Mouse (Mus musculus) midbrain, embryonic 14.5 days (tissue): Measurements from ENCODE around the gene Mdfic. TPM values are rescaled to one million over a fixed set of nuclear protein-coding genes. Genes with fewer than 3 reads are reported as not detected.

Experiments
- ATAC-seq: fragments of 200-750 bp; cut with Nextera tagmentation; 2 replicates; pipeline ENCODE4 v1.8.0; 2017; ENCODE audit warnings: moderate number of reproducible peaks, moderate library complexity; ENCODE audit not compliant: low FRiP score, low TSS enrichment
- DNase-seq: peaks from one replicate; pipeline ENCODE4 v3.0.0-alpha.2; 2015
- H3K27ac ChIP-seq: fragments of 300-500 bp; sonication (generic); replicated peaks from 2 replicates; pipeline ENCODE4 v1.5.1; 2014; ENCODE audit warnings: mild to moderate bottlenecking, low read depth, low read length, moderate library complexity
- H3K27me3 ChIP-seq: fragments of 300-500 bp; sonication (generic); 2 replicates; pipeline ENCODE4 v1.6.1; 2014; ENCODE audit warnings: low read length, control low read depth, mixed read lengths; ENCODE audit not compliant: control insufficient read depth, insufficient read depth
- H3K36me3 ChIP-seq: fragments of 300-500 bp; sonication (generic); 2 replicates; pipeline ENCODE4 v1.6.1; 2014; ENCODE audit warnings: low read length, control low read depth; ENCODE audit not compliant: control insufficient read depth, insufficient read depth
- H3K4me1 ChIP-seq: fragments of 300-500 bp; sonication (generic); 2 replicates; pipeline ENCODE4 v1.6.1; 2014; ENCODE audit warnings: mild to moderate bottlenecking, antibody characterized with exemption, low read length, control low read depth; ENCODE audit not compliant: control insufficient read depth, insufficient read depth
- H3K4me2 ChIP-seq: fragments of 300-500 bp; sonication (generic); 2 replicates; pipeline ENCODE4 v1.6.1; 2014; ENCODE audit warnings: mild to moderate bottlenecking, low read length, moderate library complexity
- H3K4me3 ChIP-seq: fragments of 300-500 bp; sonication (generic); replicated peaks from 2 replicates; pipeline ENCODE4 v1.5.1; 2014; ENCODE audit warnings: low read depth, low read length
- H3K9ac ChIP-seq: fragments of 300-500 bp; sonication (generic); replicated peaks from 2 replicates; pipeline ENCODE4 v1.6.1; 2014; ENCODE audit warnings: mild to moderate bottlenecking, low read length, moderate library complexity
- H3K9me3 ChIP-seq: fragments of 300-500 bp; sonication (generic); 2 replicates; pipeline ENCODE4 v1.6.1; 2016; ENCODE audit warnings: low read length, control low read depth, mixed read lengths; ENCODE audit not compliant: control insufficient read depth
- WGBS: fragments of 180-500 bp; shearing (Covaris S2); extraction: QIAGEN DNeasy Blood & Tissue Kit; methylation state at CpG from one replicate; pipeline ENCODE4 v1.1.7; 2014; 5-methylcytosine and 5-hydroxymethylcytosine counted together
- polyA plus RNA-seq: library from polyadenylated mRNA; unstranded; fragments of >200 nt; fragmentation: Nextera tagmentation; extraction: Ambion mirVana; gene quantifications from 2 replicates; pipeline ENCODE4 v1.2.1, GENCODE M21; 2014

Mdfic gene
- polyA plus RNA-seq, 1 experiment from 2014 or later, result 1.1 TPM

- ATAC-seq (no peak), DNase-seq (no peak)
- Histone ChIP-seq H3K27me3 (no peaks in the 10 kb centered on the region), H3K4me3 (no peak overlapping the region), H3K4me2 (no peak overlapping the region), H3K27ac (no peak overlapping the region), H3K36me3 (no peaks in the 10 kb centered on the region), H3K9ac (no peak overlapping the region), H3K9me3 (no peaks in the 10 kb centered on the region), H3K4me1 (no peaks in the 10 kb centered on the region)
- WGBS, result 85% methylated on average over 5 of the region's 5 CpGs
Observed at GRCm38 (mm10) chr6:15745891-15746290, 25.4 kb downstream of the Mdfic start.

GRCm38 (mm10) chr6:15747396-15748155 lies 27.1 kb downstream of the Mdfic start:
- no peak overlapping the region for H3K9ac ChIP-seq
- no peak overlapping the region for H3K27ac ChIP-seq
- no peak overlapping the region for H3K4me3 ChIP-seq
- no peaks in the 10 kb centered on the region for H3K27me3 ChIP-seq
- H3K4me1 ChIP-seq, result no peaks in the 10 kb centered on the region
- ATAC-seq (no peak), DNase-seq (no peak)
- 93% methylated on average over 5 of the region's 5 CpGs for WGBS
- H3K4me2 ChIP-seq, result no peak overlapping the region
- no peaks in the 10 kb centered on the region for H3K9me3 ChIP-seq
- H3K36me3 ChIP-seq, result no peaks in the 10 kb centered on the region

- H3K4me3 ChIP-seq, result no peak overlapping the region
- no peak for ATAC-seq
- no peak overlapping the region for H3K4me2 ChIP-seq
- H3K27ac ChIP-seq, result no peak overlapping the region
- 90% methylated on average over 1 of the region's 1 CpGs for WGBS
- H3K9ac ChIP-seq, result no peak overlapping the region
- DNase-seq, result no peak
- H3K27me3 ChIP-seq, result no peaks in the 10 kb centered on the region
- H3K36me3 ChIP-seq, result no peaks in the 10 kb centered on the region
- H3K4me1 ChIP-seq, result no peaks in the 10 kb centered on the region
- H3K9me3 ChIP-seq, result no peaks in the 10 kb centered on the region
Observed at GRCm38 (mm10) chr6:15748236-15748635, 27.8 kb downstream of the Mdfic start.

- Histone ChIP-seq H3K4me3 (no peak overlapping the region), H3K4me1 (no peaks in the 10 kb centered on the region), H3K4me2 (no peak overlapping the region), H3K9ac (no peak overlapping the region), H3K27me3 (no peaks in the 10 kb centered on the region), H3K27ac (no peak overlapping the region), H3K36me3 (no peaks in the 10 kb centered on the region), H3K9me3 (no peaks in the 10 kb centered on the region)
- DNase-seq, result no peak
- ATAC-seq, result no peak
- 98% methylated on average over 2 of the region's 2 CpGs for WGBS
Observed at GRCm38 (mm10) chr6:15748943-15749342, 28.5 kb downstream of the Mdfic start.

- DNase-seq (no peak), ATAC-seq (no peak)
- H3K27me3 ChIP-seq, result no peaks in the 10 kb centered on the region
- no peaks in the 10 kb centered on the region for H3K36me3 ChIP-seq
- no peak overlapping the region for H3K4me2 ChIP-seq
- no peaks in the 10 kb centered on the region for H3K9me3 ChIP-seq
- no peak overlapping the region for H3K4me3 ChIP-seq
- no peak overlapping the region for H3K9ac ChIP-seq
- 82% methylated on average over 5 of the region's 5 CpGs for WGBS
- H3K27ac ChIP-seq, result no peak overlapping the region
- H3K4me1 ChIP-seq, result no peaks in the 10 kb centered on the region
Observed at GRCm38 (mm10) chr6:15750101-15750500, 29.6 kb downstream of the Mdfic start.

GRCm38 (mm10) chr6:15751375-15751774 lies 30.9 kb downstream of the Mdfic start:
- Histone ChIP-seq H3K9ac (no peak overlapping the region), H3K27me3 (no peaks in the 10 kb centered on the region), H3K27ac (no peak overlapping the region), H3K9me3 (no peaks in the 10 kb centered on the region), H3K4me2 (no peak overlapping the region), H3K4me3 (no peak overlapping the region), H3K4me1 (no peaks in the 10 kb centered on the region), H3K36me3 (no peaks in the 10 kb centered on the region)
- no peak for DNase-seq
- ATAC-seq, result no peak
- WGBS, result 98% methylated on average over 2 of the region's 2 CpGs

- H3K27ac ChIP-seq, result no peak overlapping the region
- ATAC-seq, result no peak
- WGBS, result 92% methylated on average over 5 of the region's 5 CpGs
- H3K4me2 ChIP-seq, result no peak overlapping the region
- H3K9ac ChIP-seq, result no peak overlapping the region
- no peaks in the 10 kb centered on the region for H3K4me1 ChIP-seq
- no peaks in the 10 kb centered on the region for H3K36me3 ChIP-seq
- no peaks in the 10 kb centered on the region for H3K27me3 ChIP-seq
- DNase-seq, result no peak
- no peak overlapping the region for H3K4me3 ChIP-seq
- H3K9me3 ChIP-seq, result no peaks in the 10 kb centered on the region
Observed at GRCm38 (mm10) chr6:15752160-15752559, 31.7 kb downstream of the Mdfic start.

GRCm38 (mm10) chr6:15753208-15753607 lies 32.7 kb downstream of the Mdfic start:
- H3K9me3 ChIP-seq, result no peaks in the 10 kb centered on the region
- no peaks in the 10 kb centered on the region for H3K4me1 ChIP-seq
- no peak overlapping the region for H3K4me2 ChIP-seq
- no peak overlapping the region for H3K4me3 ChIP-seq
- no peak overlapping the region for H3K27ac ChIP-seq
- ATAC-seq, result no peak
- no peaks in the 10 kb centered on the region for H3K27me3 ChIP-seq
- no peaks in the 10 kb centered on the region for H3K36me3 ChIP-seq
- H3K9ac ChIP-seq, result no peak overlapping the region
- DNase-seq, result no peak

GRCm38 (mm10) chr6:15758394-15758793 lies 37.9 kb downstream of the Mdfic start:
- Histone ChIP-seq H3K27me3 (no peaks in the 10 kb centered on the region), H3K4me3 (no peak overlapping the region), H3K9ac (no peak overlapping the region), H3K27ac (no peak overlapping the region), H3K4me2 (no peak overlapping the region), H3K4me1 (no peaks in the 10 kb centered on the region), H3K36me3 (no peaks in the 10 kb centered on the region), H3K9me3 (no peaks in the 10 kb centered on the region)
- 88% methylated on average over 3 of the region's 3 CpGs for WGBS
- DNase-seq, result no peak
- no peak for ATAC-seq
